32 mouse cellular contexts compared by ENCODE assay signal in genomic region chr4:117309427-117309826, GRCm38 (mm10). TPM values are rescaled to one million over a fixed set of nuclear protein-coding genes. Genes with fewer than 3 reads are reported as not detected.
A peak's percentile ranks its signal among the peaks of the same experiment; 100 is the strongest.
DNase-seq lines count a peak whose midpoint lies in the region; ATAC-seq and TF ChIP-seq lines count a peak whose summit lies in the region.
"Had no signal": no experiment of that assay in that cellular context is flagged by ENCODE, and none has a peak within 500 bp of the region (broad histone marks: within the 10 kb centered on the region; RNA-seq: fewer than 3 reads in every experiment).

No protein-coding gene starts in this region.

- no peak overlapping the region for H3K4me2 ChIP-seq in kidney, postnatal 0 days (ENCODE audit: low read length)
- H3K4me2 ChIP-seq in lung, embryonic 14.5 days, result no peak overlapping the region
- no peak overlapping the region for H3K4me2 ChIP-seq in lung, postnatal 0 days (replicated peaks; ENCODE audit: low read depth, low read length)
- no peak overlapping the region for H3K4me2 ChIP-seq in stomach, postnatal 0 days (replicated peaks; ENCODE audit: low read depth)
- H3K4me2 ChIP-seq: embryonic facial prominence, embryonic 13.5 days; hindbrain, embryonic 15.5 days; liver, embryonic 15.5 days; midbrain, embryonic 13.5 days; neural tube, embryonic 15.5 days had no signal

- no peak for ATAC-seq in kidney, postnatal 0 days (replicated peaks; ENCODE audit: low FRiP score, low read depth)
- no peak for ATAC-seq in lung, embryonic 14.5 days (ENCODE audit: insufficient read depth)
- ATAC-seq in lung, postnatal 0 days, result no peak
- ATAC-seq in stomach, postnatal 0 days (ENCODE audit: low FRiP score, low TSS enrichment), result no peak
- ATAC-seq: forebrain, embryonic 16.5 days; midbrain, embryonic 13.5 days had no signal

- TF ChIP-seq CTCF in gastrocnemius, adult 2 months (IDR thresholded peaks at IDR 0.05), result peak; percentile 20; the same call in 1 of the 2 replicates
- TF ChIP-seq CTCF in kidney, postnatal 0 days (IDR thresholded peaks at IDR 0.05; ENCODE audit: low read depth), result peak; percentile 11; the same call in 1 of the 2 replicates
- TF ChIP-seq CTCF in lung, embryonic 14.5 days (IDR thresholded peaks at IDR 0.05; ENCODE audit: low read depth), result peak; percentile 31
- no peak for TF ChIP-seq CTCF in lung, postnatal 0 days (IDR thresholded peaks at IDR 0.05)
- peak; percentile 34 for TF ChIP-seq CTCF in stomach, postnatal 0 days (IDR thresholded peaks at IDR 0.05; ENCODE audit: low read depth)

- no peak overlapping the region for H3K4me3 ChIP-seq in gastrocnemius, adult 2 months
- H3K4me3 ChIP-seq in kidney, postnatal 0 days (replicated peaks; ENCODE audit: low read depth, low read length), result no peak overlapping the region
- no peak overlapping the region for H3K4me3 ChIP-seq in lung, embryonic 14.5 days (ENCODE audit: low read depth, low read length)
- no peak overlapping the region for H3K4me3 ChIP-seq in lung, postnatal 0 days (ENCODE audit: low read depth, low read length)
- no peak overlapping the region for H3K4me3 ChIP-seq in stomach, postnatal 0 days (ENCODE audit: low read depth, low read length)
- H3K4me3 ChIP-seq: embryonic facial prominence, embryonic 13.5 days; forebrain, embryonic 10.5 days; heart, embryonic 10.5 days; hindbrain, embryonic 15.5 days; liver, embryonic 15.5 days; megakaryocyte, embryonic 14.5 days; midbrain, embryonic 13.5 days; neural tube, embryonic 15.5 days had no signal

- H3K9ac ChIP-seq in kidney, postnatal 0 days (ENCODE audit: low read depth, low read length), result no peak overlapping the region
- no peak overlapping the region for H3K9ac ChIP-seq in lung, embryonic 14.5 days
- no peak overlapping the region for H3K9ac ChIP-seq in lung, postnatal 0 days (replicated peaks; ENCODE audit: low read depth)
- H3K9ac ChIP-seq in stomach, postnatal 0 days (ENCODE audit: low read length), result no peak overlapping the region
- H3K9ac ChIP-seq: embryonic facial prominence, embryonic 13.5 days; hindbrain, embryonic 15.5 days; liver, embryonic 15.5 days; midbrain, embryonic 13.5 days; neural tube, embryonic 15.5 days had no signal

- peaks cover 10% of the 10 kb centered on the region; the same call in 1 of the 2 replicates for H3K4me1 ChIP-seq in kidney, postnatal 0 days (replicated peaks; ENCODE audit: insufficient read depth, low read length)
- peaks cover 3% of the 10 kb centered on the region; the same call in 1 of the 2 replicates for H3K4me1 ChIP-seq in lung, embryonic 14.5 days (ENCODE audit: insufficient read depth)
- H3K4me1 ChIP-seq in lung, postnatal 0 days (ENCODE audit: insufficient read depth, low read depth, low read length), result 0 out of 2 replicates have a peak, but pooled peaks cover 4% of the 10 kb centered on the region
- peaks cover under 1% of the 10 kb centered on the region; the same call in 1 of the 2 replicates for H3K4me1 ChIP-seq in stomach, postnatal 0 days (replicated peaks; ENCODE audit: control insufficient read depth, insufficient read depth)

- no peak for TF ChIP-seq EP300 in lung, postnatal 0 days (IDR thresholded peaks at IDR 0.05)
- no peak for TF ChIP-seq EP300 in stomach, postnatal 0 days (optimal IDR thresholded peaks at IDR 0.05)

- WGBS in kidney, postnatal 0 days, result 93% methylated on average over 1 of the region's 1 CpGs
- WGBS in lung, embryonic 14.5 days, result 79% methylated on average over 1 of the region's 1 CpGs
- 91% methylated on average over 1 of the region's 1 CpGs for WGBS in lung, postnatal 0 days
- WGBS in stomach, postnatal 0 days, result 92% methylated on average over 1 of the region's 1 CpGs

- DNase-seq in gastrocnemius, adult 2 months, result no peak
- no peak for DNase-seq in gastrocnemius, postnatal 10 days
- no peak for DNase-seq in kidney, postnatal 0 days (ENCODE audit: low spot score)
- no peak for DNase-seq in kidney, postnatal 14 days
- no peak for DNase-seq in lung, embryonic 14.5 days
- no peak for DNase-seq in lung, postnatal 0 days (ENCODE audit: low spot score)
- DNase-seq in stomach, postnatal 0 days (ENCODE audit: low spot score), result no peak
- DNase-seq in urinary bladder, postnatal 36 days (ENCODE audit: low spot score in 2 of 2), result no peak
- DNase-seq: adrenal gland, postnatal 10 days; cerebellum, adult 11 months; cerebellum, adult 9-10 months; embryo, embryonic 11 days; gastrocnemius, postnatal 14 days; kidney, adult 8-10 months; kidney, postnatal 10 days; left cerebral cortex, postnatal 4 days; lung, postnatal 4 days; retina, postnatal 1 day; right cerebral cortex, postnatal 14 days had no signal

- H3K36me3 ChIP-seq in kidney, postnatal 0 days (ENCODE audit: insufficient read depth, low read length), result no peaks in the 10 kb centered on the region
- no peaks in the 10 kb centered on the region for H3K36me3 ChIP-seq in lung, embryonic 14.5 days (ENCODE audit: insufficient read depth)
- no peaks in the 10 kb centered on the region for H3K36me3 ChIP-seq in lung, postnatal 0 days (ENCODE audit: insufficient read depth, low read length)
- no peaks in the 10 kb centered on the region for H3K36me3 ChIP-seq in stomach, postnatal 0 days (ENCODE audit: control insufficient read depth, insufficient read depth, low read length)
- H3K36me3 ChIP-seq: embryonic facial prominence, embryonic 13.5 days; forebrain, embryonic 10.5 days; heart, embryonic 10.5 days; hindbrain, embryonic 15.5 days; liver, embryonic 15.5 days; midbrain, embryonic 13.5 days; neural tube, embryonic 15.5 days had no signal

- H3K27me3 ChIP-seq in kidney, postnatal 0 days (ENCODE audit: insufficient read depth, low read length), result peaks cover 22% of the 10 kb centered on the region
- H3K27me3 ChIP-seq in lung, embryonic 14.5 days (ENCODE audit: insufficient read depth, low read length), result peaks cover 50% of the 10 kb centered on the region
- 0 out of 2 replicates have a peak, but pooled peaks cover 3% of the 10 kb centered on the region for H3K27me3 ChIP-seq in lung, postnatal 0 days (replicated peaks; ENCODE audit: insufficient read depth, low read length)
- H3K27me3 ChIP-seq in stomach, postnatal 0 days (ENCODE audit: control insufficient read depth, insufficient read depth, low read length), result no peaks in the 10 kb centered on the region

- H3K9me3 ChIP-seq in kidney, postnatal 0 days (replicated peaks; ENCODE audit: low read length), result no peaks in the 10 kb centered on the region
- H3K9me3 ChIP-seq in lung, embryonic 14.5 days (ENCODE audit: low read depth, low read length), result no peaks in the 10 kb centered on the region
- H3K9me3 ChIP-seq in lung, postnatal 0 days (ENCODE audit: low read length), result no peaks in the 10 kb centered on the region
- H3K9me3 ChIP-seq in stomach, postnatal 0 days (ENCODE audit: control insufficient read depth, low read length), result no peaks in the 10 kb centered on the region
- H3K9me3 ChIP-seq: embryonic facial prominence, embryonic 13.5 days; heart, embryonic 10.5 days; hindbrain, embryonic 15.5 days; liver, embryonic 15.5 days; midbrain, embryonic 13.5 days; neural tube, embryonic 15.5 days had no signal

- H3K27ac ChIP-seq in gastrocnemius, adult 2 months, result no peak overlapping the region
- no peak overlapping the region for H3K27ac ChIP-seq in kidney, postnatal 0 days
- H3K27ac ChIP-seq in lung, embryonic 14.5 days (ENCODE audit: low read depth), result no peak overlapping the region
- H3K27ac ChIP-seq in lung, postnatal 0 days (ENCODE audit: low read length), result no peak overlapping the region
- H3K27ac ChIP-seq in stomach, postnatal 0 days (replicated peaks), result no peak overlapping the region
- H3K27ac ChIP-seq: embryonic facial prominence, embryonic 13.5 days; forebrain, embryonic 10.5 days; heart, embryonic 10.5 days; hindbrain, embryonic 15.5 days; liver, embryonic 15.5 days; midbrain, embryonic 13.5 days; neural tube, embryonic 15.5 days had no signal

- intact Hi-C loops in gastrocnemius, adult 2 months (cut with DNase I), result no loop called here

RNA-seq across cellular contexts. Expression of gene Armh1, which starts 57.5 kb away (rescaled TPM):
- total RNA-seq in gastrocnemius, adult 2 months (2021), result not detected
- total RNA-seq in gastrocnemius, postnatal 10 days (2021), result under 1 TPM in 1 of 2 experiments, not detected in 1; 0.25 TPM
- 0.18 and 0.59 TPM in 2 replicates for polyA plus RNA-seq in kidney, postnatal 0 days (2015; fragmentation: Nextera tagmentation; extraction: Ambion mirVana)
- polyA plus RNA-seq in lung, embryonic 14.5 days (2014; fragmentation: Nextera tagmentation; extraction: Ambion mirVana), result 0.18 and 0.43 TPM in 2 replicates
- polyA plus RNA-seq in lung, postnatal 0 days (2015; fragmentation: Nextera tagmentation; extraction: Ambion mirVana), result 3.8 and 5.0 TPM in 2 replicates
- polyA plus RNA-seq in stomach, postnatal 0 days (2015; fragmentation: Nextera tagmentation; extraction: Ambion mirVana), result 0.16 and 0.24 TPM in 2 replicates
- total RNA-seq: gastrocnemius, postnatal 14 days; granulocyte monocyte progenitor cell, adult 5-6 weeks; hematopoietic stem cell, adult 5-6 weeks; monocyte, adult 5-6 weeks had no signal
- polyA plus RNA-seq: small intestine, adult 2 months had no signal

RNA-seq across cellular contexts. Expression of gene Tmem53, which starts 57.7 kb away (rescaled TPM):
- total RNA-seq in gastrocnemius, adult 2 months (2021), result 1 to 10 TPM; 2.7 to 6.6 TPM
- total RNA-seq in gastrocnemius, postnatal 10 days (2021), result 1 to 10 TPM; 5.5 to 7.6 TPM
- polyA plus RNA-seq in kidney, postnatal 0 days (2015; fragmentation: Nextera tagmentation; extraction: Ambion mirVana), result 34.4 and 40.5 TPM in 2 replicates
- polyA plus RNA-seq in lung, embryonic 14.5 days (2014; fragmentation: Nextera tagmentation; extraction: Ambion mirVana), result 10.7 and 12.4 TPM in 2 replicates
- polyA plus RNA-seq in lung, postnatal 0 days (2015; fragmentation: Nextera tagmentation; extraction: Ambion mirVana), result 23.5 and 27.6 TPM in 2 replicates
- polyA plus RNA-seq in stomach, postnatal 0 days (2015; fragmentation: Nextera tagmentation; extraction: Ambion mirVana), result 12.9 and 16.3 TPM in 2 replicates
- total RNA-seq: hematopoietic stem cell, adult 5-6 weeks had no signal
